Mouse (Mus musculus): Measurements from ENCODE around the gene Gli2.

Gli2 gene

DNA sequence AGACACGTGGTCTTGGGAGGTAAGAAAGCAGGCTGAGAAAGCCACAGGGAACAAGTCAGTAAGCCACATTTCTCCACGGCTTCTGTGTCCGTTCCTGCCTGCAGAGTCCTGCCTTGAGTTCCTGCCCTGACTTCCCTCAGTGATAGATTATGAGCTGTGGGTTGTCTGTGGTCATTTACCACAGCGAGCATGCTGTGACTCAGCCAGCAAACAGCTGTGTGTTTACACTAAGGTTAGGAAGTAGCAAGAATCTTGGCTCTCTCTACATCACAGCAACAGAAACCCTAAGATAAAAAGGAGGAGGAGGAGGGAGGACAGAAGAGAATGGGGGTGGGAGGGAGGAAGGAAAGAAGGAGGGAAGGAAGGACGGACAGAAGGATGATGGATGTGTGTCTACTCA lies 59.6 kb downstream of the Gli2 start:
- no peak for DNase-seq

DNA sequence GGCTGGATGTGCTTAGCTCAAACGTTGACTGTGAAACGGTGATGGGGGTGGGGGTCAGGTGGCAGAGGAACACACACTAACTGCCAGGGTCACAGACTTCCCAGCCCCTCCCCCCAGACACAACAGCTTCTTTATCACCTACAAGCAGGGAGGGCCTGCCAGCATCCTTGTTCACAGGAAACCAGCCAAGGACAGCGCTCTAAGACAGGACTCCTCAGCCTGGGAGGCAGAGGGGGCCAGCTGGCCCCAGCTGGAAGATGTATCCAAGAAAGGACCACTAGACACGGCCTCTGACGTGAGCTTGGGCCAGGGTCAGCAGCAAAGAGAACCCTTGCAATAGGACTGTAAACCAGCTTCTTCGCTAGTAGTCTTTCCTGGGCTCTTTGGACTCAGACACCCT lies 65.1 kb downstream of the Gli2 start:
- peak; percentile 65 for DNase-seq

DNA sequence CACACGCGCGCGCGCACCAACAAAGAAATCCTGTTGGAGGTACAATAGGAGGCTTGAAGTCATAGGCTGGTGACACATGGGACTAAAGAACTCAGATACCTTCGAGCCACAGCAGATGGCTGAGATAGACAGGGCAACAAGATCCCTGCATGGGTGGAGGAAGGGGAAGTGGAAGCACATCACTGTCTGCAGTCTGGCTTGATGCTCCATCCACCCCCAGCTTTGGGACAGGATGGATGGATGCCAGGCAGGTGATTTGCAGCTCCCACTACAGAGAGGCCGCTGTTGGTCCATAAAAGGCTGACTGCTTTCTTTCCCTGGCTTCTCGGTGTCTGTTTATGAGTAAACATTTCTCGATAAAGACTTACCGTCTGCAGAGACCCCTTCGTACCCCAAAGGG lies 65.9 kb downstream of the Gli2 start:
- no peak for DNase-seq

DNA sequence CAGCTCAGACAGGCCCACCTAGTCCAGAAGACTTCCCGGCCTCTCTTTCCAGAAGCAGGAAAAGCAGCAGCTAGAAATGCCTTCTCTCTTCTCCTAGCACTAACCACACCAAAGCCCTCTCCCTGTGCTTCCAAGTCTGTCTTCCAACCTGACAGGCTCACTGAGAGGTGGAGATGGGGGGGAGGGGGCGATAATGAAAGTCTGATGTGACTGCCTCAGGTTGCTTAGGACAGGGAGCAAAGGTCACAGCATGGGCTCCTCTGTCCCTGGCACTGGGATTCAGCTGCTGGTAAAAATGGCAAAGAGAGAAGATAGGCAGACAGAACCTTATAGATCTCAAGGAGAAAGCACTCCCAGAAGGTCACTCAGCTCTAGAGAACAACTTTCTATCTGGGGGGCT lies 70.0 kb downstream of the Gli2 start:
- no peak for DNase-seq

DNA sequence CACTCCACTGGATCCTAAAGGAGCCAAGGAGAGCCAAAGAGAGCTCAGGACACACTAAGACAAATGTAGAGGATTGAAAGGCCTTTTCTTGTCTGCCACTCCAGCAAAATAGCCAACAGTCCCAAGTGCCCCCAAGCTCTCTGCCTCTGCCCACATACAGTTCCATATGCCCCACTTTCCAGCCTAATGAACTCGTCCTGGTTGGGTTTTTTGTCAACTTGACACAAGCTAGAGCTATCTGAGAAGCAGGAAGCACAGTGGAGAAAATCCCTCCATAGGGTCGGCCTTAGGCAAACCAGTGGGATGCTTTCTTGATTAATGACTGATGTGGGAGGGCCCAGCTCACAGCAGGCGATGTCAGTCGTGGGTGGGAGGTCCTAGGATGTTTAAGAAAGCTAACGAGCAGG lies 70.6 kb downstream of the Gli2 start:
- peak; percentile 32 for DNase-seq

DNA sequence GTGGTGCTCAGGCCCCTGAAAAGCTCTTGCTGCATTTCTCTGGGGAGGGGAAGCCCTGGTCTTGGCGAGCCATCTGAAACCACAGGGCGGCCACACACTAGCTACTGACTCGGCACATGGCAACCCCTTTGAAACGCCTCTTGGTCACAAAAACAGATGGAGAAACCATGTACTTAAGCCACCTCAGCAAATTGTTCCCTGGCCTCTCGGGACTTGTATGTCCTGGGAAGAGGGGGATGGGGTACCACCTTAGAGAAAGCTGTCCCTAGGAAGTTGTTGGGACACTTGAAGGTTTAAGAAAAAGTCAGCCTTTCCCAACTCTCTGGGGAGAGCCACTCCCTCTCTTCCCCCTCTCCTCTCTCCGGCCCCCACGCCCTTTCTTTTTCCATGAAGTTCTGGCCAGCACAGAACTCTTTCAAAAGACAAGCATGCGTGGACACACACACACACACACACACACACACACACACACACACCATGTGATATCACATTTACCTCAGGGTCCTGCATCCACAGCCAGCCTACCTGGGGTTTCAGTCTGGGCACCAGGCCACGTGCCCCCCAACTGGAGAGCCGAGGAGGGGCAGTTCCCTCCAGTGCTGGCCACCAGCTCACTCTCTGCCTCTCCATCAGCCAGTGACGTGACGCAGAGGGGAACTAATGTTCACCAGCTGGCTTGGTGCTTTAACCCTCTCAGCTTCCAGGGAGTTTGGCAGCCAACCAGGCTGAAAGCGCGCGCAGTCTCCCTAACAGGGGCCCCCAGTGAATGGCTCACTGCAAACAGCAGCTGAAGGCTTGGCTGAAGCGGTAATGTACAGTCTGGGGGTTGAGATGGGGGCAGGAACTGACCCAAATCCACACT lies 71.2 kb downstream of the Gli2 start:
- peak; percentile 88 for DNase-seq

DNA sequence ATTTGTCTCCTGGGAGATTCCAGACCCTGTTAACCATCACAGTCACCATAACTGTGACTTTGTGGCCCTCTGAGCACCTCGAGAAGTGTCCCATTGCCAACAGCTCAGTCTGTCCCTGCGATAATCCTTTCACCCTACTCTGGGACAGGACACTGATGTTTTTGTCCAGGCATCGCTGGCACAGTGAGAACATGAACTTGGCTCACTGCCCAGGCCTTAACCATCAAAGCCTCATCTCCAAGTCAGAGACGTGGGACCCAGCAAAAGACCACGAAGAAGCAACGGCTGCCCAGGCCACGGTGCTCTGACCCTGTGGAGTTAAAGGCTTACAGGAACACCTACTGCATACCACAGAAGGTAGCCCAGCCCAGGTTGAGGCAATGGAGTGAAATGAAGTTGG lies 72.8 kb downstream of the Gli2 start:
- peak; percentile 41 for DNase-seq

DNA sequence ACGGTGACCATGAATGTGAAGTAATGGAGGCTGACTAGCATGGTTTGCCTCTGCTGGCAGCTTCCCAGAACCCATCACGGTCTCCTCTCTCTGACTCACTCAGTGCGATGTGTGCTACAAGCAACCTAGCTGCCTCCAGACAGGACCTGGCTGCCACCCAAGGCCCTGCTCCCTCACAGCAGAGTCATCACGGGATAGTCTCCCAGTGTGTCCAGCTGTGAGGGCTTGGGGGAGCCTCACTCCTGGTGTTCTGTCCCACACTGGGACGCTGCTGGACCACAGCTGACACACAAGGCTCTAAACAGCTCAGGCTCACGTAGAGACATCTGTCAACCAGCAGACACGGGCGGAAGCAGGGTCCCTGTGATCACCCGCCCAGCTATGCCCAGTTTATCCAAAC lies 76.8 kb downstream of the Gli2 start:
- peak; percentile 76 for DNase-seq

DNA sequence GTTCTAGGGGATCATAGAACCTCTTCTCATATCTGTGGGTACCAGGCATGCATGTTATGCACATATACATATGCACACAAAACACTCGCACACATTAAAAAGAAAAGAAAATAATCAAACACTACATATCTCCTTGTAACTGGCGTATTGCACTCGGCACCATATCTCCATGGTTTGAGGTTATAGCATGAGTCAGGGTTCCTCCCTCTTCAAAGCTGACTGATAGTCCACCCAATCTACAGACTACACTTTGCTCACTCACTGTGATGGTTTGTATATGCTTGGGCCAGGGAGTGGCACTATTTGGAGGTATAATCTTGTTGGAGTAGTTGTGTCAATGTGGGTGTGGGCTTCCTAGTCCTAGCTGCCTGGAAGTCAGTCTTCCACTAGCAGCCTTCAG lies 78.0 kb downstream of the Gli2 start:
- no peak for DNase-seq

DNA sequence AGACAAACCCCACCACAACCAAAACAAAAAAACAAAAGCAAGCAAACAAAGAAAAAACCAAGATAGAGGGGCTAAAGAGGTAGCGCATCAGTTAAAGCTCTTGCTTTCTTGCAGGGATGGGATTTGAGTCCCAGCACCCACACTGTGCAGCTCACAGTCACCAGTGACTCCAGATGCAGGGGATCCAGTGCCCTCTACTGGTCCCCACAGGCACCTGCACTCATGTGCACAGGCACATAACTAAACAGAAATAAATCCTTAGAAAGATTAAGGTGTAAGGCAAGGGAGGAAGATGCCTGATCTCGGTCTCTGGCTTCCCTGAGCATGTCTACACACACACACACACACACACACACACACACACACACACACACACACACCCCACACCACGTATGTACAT lies 83.4 kb downstream of the Gli2 start:
- no peak for DNase-seq

DNA sequence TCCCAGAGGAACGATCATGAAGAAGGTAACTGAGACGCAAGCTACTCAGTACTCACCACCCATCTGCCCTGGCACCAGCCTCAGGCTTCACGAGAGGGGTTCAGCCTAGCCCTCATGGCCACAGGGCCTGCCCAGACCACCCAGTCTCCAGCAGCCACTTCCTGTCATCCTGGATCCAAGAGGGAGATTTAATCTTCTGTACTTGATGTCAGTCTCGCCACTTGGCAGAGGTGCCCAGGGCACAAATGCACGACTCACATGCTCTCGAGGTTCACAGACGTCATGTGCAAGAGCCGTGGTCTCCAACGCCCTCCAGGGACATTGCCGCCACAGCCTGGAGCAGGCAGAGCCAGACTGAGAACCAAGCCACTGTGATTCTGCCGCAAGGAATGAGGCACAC lies 84.0 kb downstream of the Gli2 start:
- DNase-seq, result no peak

DNA sequence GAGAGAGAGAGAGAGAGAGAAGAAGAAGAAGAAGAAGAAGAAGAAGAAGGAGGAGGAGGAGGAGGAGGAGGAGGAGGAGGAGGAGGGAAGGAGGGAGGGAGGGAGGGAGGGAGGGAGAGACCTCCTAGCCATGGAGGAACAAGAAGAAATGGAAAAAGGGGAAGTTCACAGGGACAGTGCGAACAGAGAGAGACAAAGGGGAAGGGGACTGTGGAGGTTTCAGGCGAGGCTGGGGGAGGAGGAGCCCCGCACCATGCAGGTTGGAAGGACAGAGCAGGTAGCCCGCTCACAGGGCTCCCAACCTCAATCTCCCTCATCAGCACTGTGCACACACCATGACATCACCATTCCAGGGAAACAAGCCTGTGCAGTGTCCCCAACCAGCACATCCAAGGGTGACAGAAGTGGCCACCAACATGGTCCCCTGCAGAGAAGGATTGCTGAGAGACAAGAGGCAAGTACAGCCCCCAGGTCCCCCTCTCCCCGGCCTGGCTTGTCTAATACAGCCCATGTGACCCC lies 84.7 kb downstream of the Gli2 start:
- DNase-seq, result no peak

DNA sequence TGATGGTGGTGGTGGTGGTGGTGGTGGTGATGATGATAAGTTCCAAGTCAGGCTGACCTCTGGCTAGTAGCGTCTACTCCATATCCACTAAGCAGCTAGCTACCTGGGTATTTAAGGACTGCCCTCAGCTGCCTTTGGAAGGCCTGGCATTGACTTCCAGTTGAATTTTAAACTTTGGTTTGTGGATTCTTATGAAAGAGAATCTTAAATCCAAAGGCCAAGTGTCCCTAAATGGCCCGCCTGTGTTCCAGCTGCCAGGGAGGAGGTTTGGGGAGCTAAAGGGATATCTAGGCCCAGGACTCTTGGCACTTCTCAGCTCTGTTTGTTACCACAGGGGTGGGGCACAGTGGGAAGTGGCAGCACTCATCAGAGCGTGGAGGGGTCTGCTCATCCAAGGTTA lies 85.4 kb downstream of the Gli2 start:
- DNase-seq, result no peak

DNA sequence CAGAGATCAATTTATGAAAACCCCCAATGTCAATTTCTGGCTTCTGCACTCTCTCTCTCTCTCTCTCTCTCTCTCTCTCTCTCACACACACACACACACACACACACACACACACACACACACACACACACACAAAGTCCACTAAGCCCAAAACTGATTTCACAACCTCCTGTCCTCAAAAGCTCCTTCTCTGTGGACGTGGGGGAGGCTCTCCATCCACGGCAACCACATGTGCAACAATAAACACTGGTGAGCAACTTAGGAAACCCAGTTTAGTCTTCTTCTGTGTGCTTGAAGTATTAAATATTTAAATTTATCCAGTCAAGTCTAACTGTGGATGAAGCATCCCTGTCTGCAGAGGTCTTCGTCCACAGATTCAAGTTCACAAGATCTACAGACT lies 86.1 kb downstream of the Gli2 start:
- no peak for DNase-seq

DNA sequence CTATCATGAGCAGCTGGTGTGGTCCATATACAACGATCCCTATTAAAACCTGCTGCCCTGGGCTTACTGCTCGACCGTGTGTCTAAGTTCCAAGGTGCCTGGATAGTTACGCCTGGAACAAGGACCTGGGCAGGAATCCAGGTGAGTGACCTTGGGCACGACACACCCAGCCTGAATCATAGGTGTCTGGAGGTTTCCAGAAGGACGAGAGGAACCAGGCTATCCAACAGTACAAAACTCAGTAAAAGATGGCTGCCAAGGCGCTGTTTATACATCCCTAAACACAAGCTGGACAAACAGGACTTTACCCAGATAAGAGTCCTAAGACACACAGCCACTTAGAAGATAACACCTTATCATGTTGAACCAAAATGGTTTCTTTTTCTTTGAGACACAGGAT lies 94.8 kb downstream of the Gli2 start:
- DNase-seq, result no peak

DNA sequence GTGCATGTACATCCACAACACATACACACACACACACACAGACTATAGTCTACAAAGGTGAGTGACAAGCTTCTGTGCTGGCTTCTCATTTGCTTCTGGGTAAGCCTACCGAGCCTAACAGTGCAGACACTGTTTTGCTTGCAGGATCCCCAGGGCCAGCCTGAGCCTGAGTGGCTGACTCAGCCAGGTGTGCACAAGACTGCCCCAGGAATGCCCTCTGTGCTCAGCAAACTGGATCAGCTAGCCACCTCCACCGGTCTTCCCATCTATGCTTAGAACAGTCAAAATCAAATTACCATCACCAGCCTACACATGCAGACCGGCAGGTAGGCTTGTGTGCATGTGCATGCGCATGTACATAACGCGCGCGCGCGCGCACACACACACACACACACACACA lies 97.6 kb downstream of the Gli2 start:
- no peak for DNase-seq

DNA sequence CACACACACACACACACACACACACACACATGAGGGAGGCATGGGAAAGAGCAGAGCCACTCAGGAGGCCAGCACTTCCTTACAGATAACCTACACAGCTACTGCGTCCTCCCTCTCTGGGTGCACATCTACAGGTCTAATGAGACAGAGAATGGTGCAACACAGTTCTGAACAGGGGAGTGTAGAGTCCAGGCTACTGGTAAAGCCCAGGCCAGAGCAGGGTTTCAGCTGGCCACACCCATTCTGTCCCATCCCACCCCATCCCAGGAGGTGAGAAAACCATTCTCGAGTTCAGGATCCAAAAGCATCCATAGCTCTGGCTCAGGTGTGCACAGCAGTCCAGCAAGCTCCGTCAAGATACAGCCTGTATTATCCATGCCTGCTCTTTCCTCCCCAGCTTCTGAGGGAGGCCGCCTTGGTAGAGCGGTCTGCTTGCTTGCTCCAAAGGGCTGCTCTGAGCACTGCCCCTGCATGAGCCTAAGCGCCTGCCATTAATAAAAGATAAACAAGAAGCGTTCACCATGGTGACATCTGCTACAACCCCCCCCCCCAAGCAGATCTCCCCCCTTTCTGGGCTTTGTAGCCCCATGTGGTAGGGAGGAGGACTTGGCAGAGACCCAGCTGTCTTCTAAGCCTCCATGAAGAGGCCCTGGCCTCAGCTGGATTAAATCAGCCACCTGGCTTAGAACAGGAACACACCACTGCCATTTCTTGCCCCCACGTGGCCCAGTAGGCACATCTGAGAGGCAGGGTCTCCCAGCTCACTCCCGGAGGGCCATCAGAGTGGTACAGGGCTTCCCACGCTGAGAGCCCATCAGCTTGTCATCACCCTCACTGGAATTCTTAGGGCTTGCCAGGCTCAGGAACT lies 98.8 kb downstream of the Gli2 start:
- peak; percentile 62 for DNase-seq

DNA sequence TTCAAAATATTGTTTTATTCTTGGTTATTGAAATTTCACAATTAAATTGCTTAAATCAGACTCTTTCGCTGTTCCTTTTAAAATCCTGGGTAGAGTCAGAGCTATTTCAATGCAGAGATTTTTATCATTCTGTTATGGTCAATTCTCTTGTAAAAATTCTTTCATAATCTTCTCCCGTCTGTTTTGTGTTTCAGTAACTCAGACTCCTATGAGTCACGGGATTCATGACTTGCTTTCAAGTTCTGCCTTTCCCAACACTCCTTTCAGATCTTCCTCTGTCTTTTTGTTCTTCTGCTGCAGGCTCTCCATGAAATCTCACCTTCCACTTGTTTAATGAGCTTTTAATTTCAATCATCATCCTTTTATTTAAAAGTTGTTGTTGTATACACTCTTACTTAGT lies 100.4 kb downstream of the Gli2 start:
- no peak for DNase-seq

DNA sequence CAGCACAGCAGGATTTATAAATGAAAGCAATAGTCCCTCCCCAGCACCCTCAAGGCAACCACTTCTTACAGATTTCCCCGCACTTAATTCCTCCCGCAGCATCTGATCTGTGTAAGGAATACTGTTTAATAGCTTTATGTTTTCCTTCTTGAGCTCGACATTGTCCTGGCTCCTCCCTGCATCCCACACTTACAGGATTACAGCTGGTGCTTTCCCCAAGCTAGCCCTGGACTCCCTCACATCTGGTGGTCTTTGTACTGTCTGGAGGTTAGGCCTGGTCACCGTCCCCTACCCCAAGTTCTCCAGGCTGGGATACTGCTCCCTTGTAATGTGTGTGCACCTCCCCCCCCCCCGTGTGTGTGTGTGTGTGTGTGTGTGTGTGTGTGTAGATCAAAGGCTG lies 101.1 kb downstream of the Gli2 start:
- DNase-seq, result no peak

DNA sequence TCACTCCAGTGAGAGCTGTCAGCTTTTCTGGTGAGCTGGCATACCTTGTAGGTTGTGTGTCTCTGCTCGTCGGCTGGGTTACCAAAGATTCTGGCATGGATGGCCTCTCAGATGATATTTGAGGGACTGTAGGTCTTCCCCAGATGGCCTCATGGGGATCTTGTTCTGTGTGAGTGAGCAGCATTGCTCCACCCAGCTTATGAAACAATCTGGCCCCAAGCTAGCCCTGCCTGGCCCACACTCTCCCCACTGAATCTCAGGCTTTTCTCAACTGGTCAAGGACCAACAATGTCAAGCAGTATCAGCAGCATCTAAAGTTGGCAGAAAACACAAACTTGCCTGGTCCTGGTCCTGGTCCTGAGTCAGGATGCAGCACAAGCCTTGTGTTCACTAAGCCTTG lies 105.0 kb downstream of the Gli2 start:
- no peak for DNase-seq

DNA sequence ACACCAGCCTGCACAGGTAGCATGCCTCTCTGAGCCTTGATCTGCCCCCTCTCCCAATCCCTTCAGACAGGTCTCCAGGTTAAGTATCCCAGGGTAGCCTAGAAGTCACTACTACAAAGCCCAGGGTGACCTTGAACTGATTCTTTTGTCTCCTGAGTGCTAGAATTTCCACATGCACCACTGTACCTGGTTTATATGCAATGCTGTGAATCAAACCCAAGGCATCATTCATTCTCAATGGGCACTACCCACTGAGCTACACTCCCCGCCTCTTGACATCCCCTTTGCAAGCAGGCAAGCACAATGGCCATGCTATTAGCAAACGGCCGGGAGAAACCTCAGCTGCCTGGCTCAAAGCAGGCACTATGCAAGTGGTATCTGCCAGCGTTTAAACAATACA lies 106.2 kb downstream of the Gli2 start:
- DNase-seq, result no peak

DNA sequence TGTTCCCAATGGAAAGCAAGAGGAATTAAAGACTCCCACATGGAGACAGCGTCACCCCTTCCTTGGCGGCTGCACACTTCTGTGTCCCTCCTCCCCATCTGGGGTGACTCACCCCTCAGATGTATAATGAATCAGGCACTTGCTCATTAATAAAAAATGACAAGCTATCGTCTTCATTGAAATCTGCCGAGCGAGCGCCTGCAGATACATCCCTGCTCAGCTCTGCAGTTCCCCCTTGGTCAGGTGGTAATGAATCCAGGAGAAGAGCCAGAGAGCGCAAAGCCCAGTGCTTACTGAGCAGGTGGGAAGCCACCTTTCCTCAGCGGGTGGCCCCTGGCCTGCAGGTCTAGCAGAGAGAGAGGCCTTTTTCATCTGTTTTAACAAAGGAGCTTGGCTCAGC lies 112.1 kb downstream of the Gli2 start:
- no peak for DNase-seq

DNA sequence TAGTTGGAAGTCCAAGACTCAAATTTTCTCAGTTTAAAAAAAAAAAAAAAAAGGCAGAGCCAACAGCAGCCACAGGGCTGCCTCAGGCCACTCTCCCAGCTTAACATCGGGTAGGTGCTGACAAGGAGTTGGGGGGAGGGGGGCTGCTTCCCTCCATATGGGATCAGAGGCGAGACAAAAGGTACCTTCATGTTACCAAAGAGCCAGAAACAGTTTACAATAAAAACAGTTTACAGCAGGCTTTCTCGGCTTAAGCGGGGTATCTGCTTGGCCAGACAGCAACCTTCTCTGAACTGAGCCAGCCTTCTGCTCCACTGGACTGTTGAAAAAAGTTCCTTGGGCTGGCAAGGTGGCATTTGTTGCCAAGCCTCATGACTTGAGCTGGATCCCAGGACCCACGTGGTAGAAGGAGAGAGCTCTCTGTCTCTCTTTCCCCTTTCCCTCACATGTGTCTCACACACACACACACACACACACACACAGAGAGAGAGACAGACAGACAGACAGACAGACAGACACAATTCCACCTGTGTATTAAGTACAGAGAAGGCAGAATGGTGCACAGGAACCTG lies 113.1 kb downstream of the Gli2 start:
- no peak for DNase-seq

DNA sequence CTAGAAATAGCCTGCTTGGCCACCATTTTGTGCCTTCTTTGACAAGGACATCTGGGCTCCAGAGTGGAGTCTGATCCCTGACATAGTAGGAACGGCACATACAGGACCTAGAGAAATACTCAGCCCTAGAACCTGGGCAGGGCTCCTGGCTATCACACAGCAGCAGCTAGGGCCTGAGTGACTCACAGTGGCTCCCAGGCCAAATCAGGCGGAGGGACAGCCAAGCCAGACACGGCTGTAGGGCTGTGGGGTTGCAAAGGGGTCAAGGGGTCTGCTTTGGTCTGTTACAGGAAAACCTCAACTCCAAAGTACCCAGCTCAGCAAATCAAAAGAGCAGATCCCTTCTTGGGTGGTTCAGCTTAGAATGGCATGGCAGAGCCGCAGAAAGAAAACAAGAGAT lies 115.2 kb downstream of the Gli2 start:
- DNase-seq, result no peak
